Mouse (Mus musculus) intestine, embryonic 15.5 days (tissue): Measurements from ENCODE around the gene Acin1. TPM values are rescaled to one million over a fixed set of nuclear protein-coding genes. Genes with fewer than 3 reads are reported as not detected.

Source experiments
- ATAC-seq: fragments of 200-750 bp; cut with Nextera tagmentation; 2 replicates; pipeline ENCODE4 v1.8.0; 2017; ENCODE audit warnings: moderate TSS enrichment, moderate library complexity
- H3K27ac ChIP-seq: fragments of 300-500 bp; sonication (generic); 2 replicates; pipeline ENCODE4 v1.5.1; 2015; ENCODE audit warnings: mild to moderate bottlenecking, inconsistent platforms
- H3K27me3 ChIP-seq: fragments of 300-500 bp; sonication (generic); replicated peaks from 2 replicates; pipeline ENCODE4 v1.6.1; 2015; ENCODE audit warnings: inconsistent platforms
- H3K36me3 ChIP-seq: fragments of 300-500 bp; sonication (generic); 2 replicates; pipeline ENCODE4 v1.6.1; 2015; ENCODE audit warnings: inconsistent platforms
- H3K4me1 ChIP-seq: fragments of 300-500 bp; sonication (generic); replicated peaks from 2 replicates; pipeline ENCODE4 v1.6.1; 2015; ENCODE audit warnings: inconsistent platforms
- H3K4me2 ChIP-seq: fragments of 300-500 bp; sonication (generic); replicated peaks from 2 replicates; pipeline ENCODE4 v1.6.1; 2015; ENCODE audit warnings: mild to moderate bottlenecking, inconsistent platforms
- H3K4me3 ChIP-seq: fragments of 300-500 bp; sonication (generic); replicated peaks from 2 replicates; pipeline ENCODE4 v1.5.1; 2015; ENCODE audit warnings: inconsistent platforms
- H3K9ac ChIP-seq: fragments of 300-500 bp; sonication (generic); 2 replicates; pipeline ENCODE4 v1.6.1; 2015; ENCODE audit warnings: inconsistent platforms
- H3K9me3 ChIP-seq: fragments of 300-500 bp; sonication (generic); 2 replicates; pipeline ENCODE4 v1.6.1; 2016; ENCODE audit warnings: inconsistent platforms
- WGBS: fragments of 180-500 bp; shearing (Covaris S2); methylation state at CpG from one replicate; pipeline ENCODE4 v1.1.7; 2015; 5-methylcytosine and 5-hydroxymethylcytosine counted together
- polyA plus RNA-seq: library from polyadenylated mRNA; unstranded; fragments of >200 nt; fragmentation: Nextera tagmentation; extraction: Ambion mirVana; gene quantifications from 2 replicates; pipeline ENCODE4 v1.2.1, GENCODE M21; 2015

Gene Acin1
- polyA plus RNA-seq, 1 experiment from 2014 or later, result 107 TPM

DNA sequence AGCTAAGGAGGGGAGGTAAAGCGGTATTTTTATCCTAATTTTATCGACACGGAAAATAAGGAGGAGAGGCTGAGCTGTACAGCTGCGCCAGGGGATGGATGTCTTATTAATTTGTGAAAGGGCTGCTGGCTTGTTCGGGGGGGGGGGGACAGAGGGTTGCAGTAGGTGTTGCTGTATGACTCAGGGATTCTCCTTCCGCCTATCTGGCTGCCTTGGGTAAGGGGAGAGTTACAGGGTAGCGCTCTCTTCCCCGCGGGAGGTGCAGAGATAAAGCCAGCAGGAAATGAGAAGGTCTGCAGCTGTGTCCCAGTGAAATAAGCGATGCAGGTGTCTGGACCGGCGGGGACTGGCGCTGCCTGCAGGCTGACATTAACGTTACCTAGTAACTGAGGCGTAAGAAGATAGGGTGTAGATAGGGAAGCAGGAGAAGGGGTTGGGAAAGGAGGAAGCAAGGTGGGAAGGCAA lies 27.9 kb upstream of the Acin1 start:
- peak; percentile 78 for ATAC-seq
- Histone ChIP-seq H3K9ac (no peak overlapping the region; the same call in 1 of the 2 replicates), H3K4me2 (peak overlapping the region; percentile 70), H3K27ac (0 out of 2 replicates have a peak overlapping the region, but pooled peaks have one; percentile 9), H3K4me3 (peak overlapping the region; percentile 27), H3K9me3 (no peaks in the 10 kb centered on the region), H3K36me3 (no peaks in the 10 kb centered on the region), H3K4me1 (0 out of 2 replicates have a peak, but pooled peaks cover 2% of the 10 kb centered on the region), H3K27me3 (no peaks in the 10 kb centered on the region)
- 2% methylated on average over 15 of the region's 15 CpGs for WGBS

GRCm38 (mm10) chr14:54714121-54714520 lies 27.4 kb upstream of the Acin1 start:
- 0 out of 2 replicates have a peak, but pooled peaks cover 2% of the 10 kb centered on the region for H3K4me1 ChIP-seq
- H3K4me3 ChIP-seq, result peak overlapping the region; percentile 27
- H3K4me2 ChIP-seq, result peak overlapping the region; percentile 70
- WGBS, result under 1% methylated on average over 13 of the region's 13 CpGs
- no peaks in the 10 kb centered on the region for H3K36me3 ChIP-seq
- no peaks in the 10 kb centered on the region for H3K9me3 ChIP-seq
- H3K9ac ChIP-seq, result no peak overlapping the region; the same call in 1 of the 2 replicates
- H3K27ac ChIP-seq, result no peak overlapping the region
- peak; percentile 58 for ATAC-seq
- H3K27me3 ChIP-seq, result no peaks in the 10 kb centered on the region

GRCm38 (mm10) chr14:54712861-54713260 lies 26.1 kb upstream of the Acin1 start:
- 56% methylated on average over 8 of the region's 8 CpGs for WGBS
- ATAC-seq, result no peak
- Histone ChIP-seq H3K4me2 (no peak overlapping the region), H3K27me3 (no peaks in the 10 kb centered on the region), H3K27ac (0 out of 2 replicates have a peak overlapping the region, but pooled peaks have one; percentile 13), H3K9me3 (no peaks in the 10 kb centered on the region), H3K36me3 (no peaks in the 10 kb centered on the region), H3K4me3 (no peak overlapping the region), H3K4me1 (0 out of 2 replicates have a peak, but pooled peaks cover 2% of the 10 kb centered on the region), H3K9ac (no peak overlapping the region)

GRCm38 (mm10) chr14:54712074-54712473 lies 25.3 kb upstream of the Acin1 start, which contains the start of gene Cebpe:
Gene Cebpe (minus strand): TSS chr14:54712174.
- H3K27ac ChIP-seq, result 0 out of 2 replicates have a peak within 1 kb of the TSS, but pooled peaks have one; percentile 13
- H3K4me1 ChIP-seq, result 0 out of 2 replicates have a peak, but pooled peaks cover 2% of the 10 kb centered on the region
- no peaks in the 10 kb centered on the region for H3K9me3 ChIP-seq
- H3K9ac ChIP-seq, result no peak within 1 kb of the TSS
- no peak within 1 kb of the TSS for H3K4me2 ChIP-seq
- H3K27me3 ChIP-seq, result no peaks in the 10 kb centered on the region
- no peaks in the 10 kb centered on the region for H3K36me3 ChIP-seq
- H3K4me3 ChIP-seq, result no peak within 1 kb of the TSS
- 91% methylated on average over 7 of the region's 7 CpGs for WGBS
- ATAC-seq, result no peak

- Histone ChIP-seq H3K4me1 (0 out of 2 replicates have a peak, but pooled peaks cover 4% of the 10 kb centered on the region), H3K27ac (no peak overlapping the region), H3K27me3 (no peaks in the 10 kb centered on the region), H3K9ac (no peak overlapping the region), H3K9me3 (no peaks in the 10 kb centered on the region), H3K36me3 (no peaks in the 10 kb centered on the region), H3K4me2 (no peak overlapping the region), H3K4me3 (no peak overlapping the region)
- 70% methylated on average over 9 of the region's 9 CpGs for WGBS
- ATAC-seq, result no peak
Observed at GRCm38 (mm10) chr14:54709054-54709453, 22.3 kb upstream of the Acin1 start.

GRCm38 (mm10) chr14:54706589-54707320 lies 20.0 kb upstream of the Acin1 start:
- 46% methylated on average over 17 of the region's 17 CpGs for WGBS
- Histone ChIP-seq H3K36me3 (no peaks in the 10 kb centered on the region), H3K9ac (no peak overlapping the region), H3K4me1 (0 out of 2 replicates have a peak, but pooled peaks cover 2% of the 10 kb centered on the region), H3K9me3 (no peaks in the 10 kb centered on the region), H3K4me3 (no peak overlapping the region), H3K4me2 (no peak overlapping the region), H3K27me3 (no peaks in the 10 kb centered on the region; the same call in 1 of the 2 replicates), H3K27ac (no peak overlapping the region)
- peak; percentile 38; the same call in 1 of the 2 replicates for ATAC-seq

DNA sequence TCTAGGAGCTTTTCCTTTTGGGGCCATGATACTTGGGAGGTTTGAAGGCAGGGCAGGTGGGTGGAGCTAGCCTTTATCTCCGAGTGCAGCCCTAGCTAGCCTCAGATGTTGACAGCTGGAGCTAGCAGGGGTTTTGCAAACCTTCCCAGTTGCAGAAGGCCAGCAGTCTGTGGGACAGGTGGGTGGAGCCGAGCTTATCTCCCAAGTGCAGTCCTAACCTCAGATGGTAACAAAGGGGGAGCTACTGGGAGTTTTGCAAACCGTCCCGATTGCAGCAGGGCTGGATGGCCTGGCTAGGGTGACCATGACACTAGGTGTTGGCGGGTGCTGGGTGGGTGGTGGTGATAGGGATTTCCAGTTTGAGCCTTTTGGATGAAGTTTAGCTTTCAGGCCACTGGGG lies 19.1 kb upstream of the Acin1 start:
- WGBS, result 29% methylated on average over 5 of the region's 5 CpGs
- no peak overlapping the region for H3K9ac ChIP-seq
- 0 out of 2 replicates have a peak, but pooled peaks cover 2% of the 10 kb centered on the region for H3K4me1 ChIP-seq
- H3K4me2 ChIP-seq, result no peak overlapping the region
- H3K9me3 ChIP-seq, result no peaks in the 10 kb centered on the region
- no peak overlapping the region for H3K27ac ChIP-seq
- H3K36me3 ChIP-seq, result no peaks in the 10 kb centered on the region
- peak; percentile 72 for ATAC-seq
- no peaks in the 10 kb centered on the region; the same call in 1 of the 2 replicates for H3K27me3 ChIP-seq
- H3K4me3 ChIP-seq, result no peak overlapping the region

- H3K27me3 ChIP-seq, result no peaks in the 10 kb centered on the region; the same call in 1 of the 2 replicates
- H3K4me2 ChIP-seq, result no peak overlapping the region
- no peaks in the 10 kb centered on the region for H3K9me3 ChIP-seq
- 0 out of 2 replicates have a peak, but pooled peaks cover 2% of the 10 kb centered on the region for H3K4me1 ChIP-seq
- H3K9ac ChIP-seq, result no peak overlapping the region
- 63% methylated on average over 10 of the region's 10 CpGs for WGBS
- H3K36me3 ChIP-seq, result no peaks in the 10 kb centered on the region
- ATAC-seq, result no peak
- no peak overlapping the region for H3K27ac ChIP-seq
- no peak overlapping the region for H3K4me3 ChIP-seq
Observed at GRCm38 (mm10) chr14:54703207-54703606, 16.5 kb upstream of the Acin1 start.

- Histone ChIP-seq H3K9ac (no peak overlapping the region), H3K9me3 (no peaks in the 10 kb centered on the region), H3K4me3 (no peak overlapping the region), H3K4me1 (no peaks in the 10 kb centered on the region), H3K36me3 (no peaks in the 10 kb centered on the region), H3K27ac (no peak overlapping the region), H3K4me2 (no peak overlapping the region), H3K27me3 (no peaks in the 10 kb centered on the region; the same call in 1 of the 2 replicates)
- ATAC-seq, result peak; percentile 68
- WGBS, result 8% methylated on average over 6 of the region's 6 CpGs
Observed at GRCm38 (mm10) chr14:54701298-54701697, 14.6 kb upstream of the Acin1 start.

- H3K27ac ChIP-seq, result no peak overlapping the region
- 45% methylated on average over 3 of the region's 3 CpGs for WGBS
- no peaks in the 10 kb centered on the region for H3K36me3 ChIP-seq
- H3K4me1 ChIP-seq, result no peaks in the 10 kb centered on the region
- no peak overlapping the region for H3K4me3 ChIP-seq
- H3K9ac ChIP-seq, result no peak overlapping the region
- ATAC-seq, result no peak
- H3K9me3 ChIP-seq, result no peaks in the 10 kb centered on the region
- H3K27me3 ChIP-seq, result no peaks in the 10 kb centered on the region; the same call in 1 of the 2 replicates
- H3K4me2 ChIP-seq, result no peak overlapping the region
Observed at GRCm38 (mm10) chr14:54699586-54699985, 12.9 kb upstream of the Acin1 start.

DNA sequence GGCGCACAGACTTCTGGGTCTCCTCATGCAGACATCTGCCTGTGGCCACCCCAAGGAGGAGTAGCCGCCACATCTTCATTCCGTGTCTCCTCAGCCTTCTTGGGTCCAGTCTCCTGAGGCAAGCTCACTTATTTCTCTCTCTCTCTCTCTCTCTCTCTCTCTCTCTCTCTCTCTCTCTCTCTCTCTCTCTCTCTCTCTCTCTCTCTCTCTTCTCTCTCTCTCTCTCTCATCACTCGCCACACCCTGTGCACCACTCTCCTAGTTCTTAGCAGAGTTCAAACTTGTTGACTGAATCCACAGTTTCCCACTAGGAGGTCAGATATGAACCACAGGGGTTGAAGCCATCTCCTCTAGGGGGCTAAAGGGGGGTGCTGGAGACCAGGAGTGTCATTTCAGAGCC lies 12.0 kb upstream of the Acin1 start, which contains the start of gene Gm29776:
Gene Gm29776 (minus strand): TSS at position 101 of the 400 bp plus-strand sequence.
- Histone ChIP-seq H3K4me1 (no peaks in the 10 kb centered on the region), H3K9me3 (no peaks in the 10 kb centered on the region), H3K36me3 (0 out of 2 replicates have a peak, but pooled peaks cover 2% of the 10 kb centered on the region), H3K27me3 (no peaks in the 10 kb centered on the region; the same call in 1 of the 2 replicates), H3K4me3 (no peak within 1 kb of the TSS), H3K27ac (no peak within 1 kb of the TSS), H3K9ac (no peak within 1 kb of the TSS), H3K4me2 (no peak within 1 kb of the TSS)
- WGBS, result 66% methylated on average over 4 of the region's 4 CpGs
- no peak for ATAC-seq

GRCm38 (mm10) chr14:54696752-54697151 lies 10.0 kb upstream of the Acin1 start:
- H3K4me3 ChIP-seq, result no peak overlapping the region
- H3K9me3 ChIP-seq, result no peaks in the 10 kb centered on the region
- no peak overlapping the region for H3K4me2 ChIP-seq
- no peak overlapping the region for H3K9ac ChIP-seq
- H3K36me3 ChIP-seq, result 0 out of 2 replicates have a peak, but pooled peaks cover 12% of the 10 kb centered on the region
- H3K27ac ChIP-seq, result no peak overlapping the region
- no peaks in the 10 kb centered on the region for H3K4me1 ChIP-seq
- 76% methylated on average over 4 of the region's 4 CpGs for WGBS
- no peaks in the 10 kb centered on the region for H3K27me3 ChIP-seq
- no peak for ATAC-seq
